Mouse (Mus musculus) myocyte (in vitro differentiated cells): ENCODE data around the gene Nupl1. TPM values are rescaled to one million over a fixed set of nuclear protein-coding genes. Genes with fewer than 3 reads are reported as not detected.

Source experiments
- H3K27me3 ChIP-seq: one replicate; pipeline ENCODE4 v1.6.1; 2011; ENCODE audit not compliant: control insufficient read depth, insufficient read depth, insufficient read length
- H3K36me3 ChIP-seq: one replicate; pipeline ENCODE4 v1.6.1; 2011; ENCODE audit not compliant: control insufficient read depth, insufficient read depth
- H3K4me2 ChIP-seq: one replicate; pipeline ENCODE4 v1.6.1; 2011; ENCODE audit warnings: low read depth, control low read depth
- H3K4me3 ChIP-seq: one replicate; pipeline ENCODE4 v1.5.1; 2011; ENCODE audit warnings: mild to moderate bottlenecking, control low read depth, moderate library complexity
- H3K79me2 ChIP-seq: one replicate; pipeline ENCODE4 v1.6.1; 2011; ENCODE audit not compliant: control insufficient read depth, insufficient read depth
- H3ac ChIP-seq: one replicate; pipeline ENCODE4 v1.6.1; 2011; ENCODE audit not compliant: control insufficient read depth, insufficient read length
- CEBPB ChIP-seq: IDR thresholded peaks from 2 replicates; pipeline ENCODE4 v1.6.1; 2011; ENCODE audit warnings: mild to moderate bottlenecking, moderate library complexity; ENCODE audit not compliant: poor library complexity, insufficient read depth, severe bottlenecking
- E2F4 ChIP-seq: IDR thresholded peaks from one replicate; pipeline ENCODE4 v1.6.1; 2011; ENCODE audit warnings: mild to moderate bottlenecking, control low read depth, moderate library complexity; ENCODE audit not compliant: insufficient read depth
- MAX ChIP-seq: IDR thresholded peaks from one replicate; pipeline ENCODE4 v1.6.1; 2011; ENCODE audit warnings: low read depth, mild to moderate bottlenecking, control low read depth
- MYOD1 ChIP-seq, 3 experiments: IDR thresholded peaks; one replicate each; pipeline ENCODE4 v1.6.1; 2011; ENCODE audit warnings: control low read depth in 2 of 3, low read depth in 2 of 3, mild to moderate bottlenecking in 2 of 3, moderate library complexity in 1 of 3; ENCODE audit not compliant: insufficient read length in 2 of 3, control insufficient read depth in 1 of 3
- MYOG ChIP-seq, 3 experiments: IDR thresholded peaks; one replicate each; pipeline ENCODE4 v1.6.1; 2011; ENCODE audit warnings: control low read depth in 2 of 3, low read depth in 2 of 3, mild to moderate bottlenecking in 2 of 3; ENCODE audit not compliant: insufficient read length in 2 of 3, control insufficient read depth in 1 of 3, insufficient read depth in 1 of 3
- POLR2A ChIP-seq: IDR thresholded peaks from one replicate; pipeline ENCODE4 v1.6.1; 2011; ENCODE audit warnings: low read depth, mild to moderate bottlenecking, control low read depth, moderate library complexity; ENCODE audit not compliant: insufficient read length
- POLR2AphosphoS2 ChIP-seq: IDR thresholded peaks from one replicate; pipeline ENCODE4 v1.6.1; 2011; ENCODE audit warnings: low read depth, control low read depth; ENCODE audit not compliant: insufficient read length
- REST ChIP-seq: IDR thresholded peaks from one replicate; pipeline ENCODE4 v1.6.1; 2011; ENCODE audit warnings: mild to moderate bottlenecking, control low read depth, moderate library complexity; ENCODE audit not compliant: insufficient read depth, insufficient read length
- SRF ChIP-seq: IDR thresholded peaks from one replicate; pipeline ENCODE4 v1.6.1; 2011; ENCODE audit warnings: low read depth; ENCODE audit not compliant: control insufficient read depth, insufficient read length
- TCF12 ChIP-seq: IDR thresholded peaks from one replicate; pipeline ENCODE4 v1.6.1; 2011; ENCODE audit warnings: mild to moderate bottlenecking, control low read depth; ENCODE audit not compliant: poor library complexity, insufficient read depth, severe bottlenecking
- TCF3 ChIP-seq: IDR thresholded peaks from one replicate; pipeline ENCODE4 v1.6.1; 2011; ENCODE audit warnings: low read depth, control low read depth; ENCODE audit not compliant: insufficient read length
- USF1 ChIP-seq: IDR thresholded peaks from one replicate; pipeline ENCODE4 v1.6.1; 2011; ENCODE audit warnings: low read depth, mild to moderate bottlenecking, control low read depth, moderate library complexity
- polyA plus RNA-seq: library from polyadenylated mRNA; unstranded; fragments of >200 nt; fragmentation: generic; extraction: Trizol; gene quantifications from one replicate; pipeline ENCODE4 v1.2.1, GENCODE M21; 2012; ENCODE audit warnings: missing spikeins

Nupl1 gene
- polyA plus RNA-seq, 1 experiment = not detected

DNA sequence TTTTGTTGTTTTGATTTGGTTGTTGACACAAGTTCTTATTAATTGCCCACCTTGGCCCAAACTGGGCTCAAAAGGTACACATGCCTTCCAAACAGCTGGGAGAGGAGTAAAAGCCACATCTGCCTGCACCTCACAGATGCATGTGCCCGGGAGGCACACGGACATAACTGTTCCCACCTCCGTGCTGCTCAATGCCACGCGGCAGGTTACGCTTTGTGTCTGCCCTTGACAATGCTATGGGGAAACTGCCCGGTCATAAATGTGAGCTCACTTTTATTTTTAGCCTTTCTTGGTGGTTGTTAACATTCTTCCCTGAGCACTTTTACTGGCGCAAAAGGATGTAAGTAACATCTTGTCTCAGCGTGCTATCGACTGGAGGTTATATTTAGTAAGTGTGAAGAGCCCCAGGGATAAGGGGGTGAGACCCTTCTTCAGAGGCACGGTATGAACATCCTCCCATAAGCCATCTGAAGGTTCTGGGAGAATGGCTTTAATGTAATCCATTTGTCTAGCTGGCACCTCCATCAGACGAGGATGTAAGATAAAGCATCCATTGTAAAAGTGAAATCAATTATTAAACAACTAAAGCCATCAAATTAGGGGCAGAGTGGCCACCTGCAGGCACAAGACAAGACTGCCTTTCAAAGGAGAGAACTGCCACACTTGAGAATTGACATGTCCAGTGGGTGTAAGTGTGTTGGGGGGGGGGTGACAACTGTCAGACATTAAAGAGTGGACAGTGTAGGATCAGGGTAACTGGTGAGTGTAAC is 78.8 kb downstream of the Nupl1 start:
- Histone ChIP-seq H3K4me3 (no peak overlapping the region), H3ac (no peak overlapping the region), H3K79me2 (no peaks in the 10 kb centered on the region), H3K4me2 (no peak overlapping the region), H3K36me3 (no peaks in the 10 kb centered on the region), H3K27me3 (peaks cover 51% of the 10 kb centered on the region)
- TF ChIP-seq POLR2A = no peak
- TF ChIP-seq CEBPB = no peak
- no peak for TF ChIP-seq SRF
- no peak for TF ChIP-seq MYOG (IDR thresholded peaks at IDR 0.05; ENCODE audit: control insufficient read depth in 1 of 3, insufficient read depth in 1 of 3, insufficient read length in 2 of 3, low read depth in 2 of 3)
- TF ChIP-seq USF1 = no peak
- no peak for TF ChIP-seq MYOD1 (IDR thresholded peaks at IDR 0.05; ENCODE audit: control insufficient read depth in 1 of 3, insufficient read length in 2 of 3, low read depth in 2 of 3)
- no peak for TF ChIP-seq POLR2AphosphoS2
- TF ChIP-seq TCF3 = no peak
- no peak for TF ChIP-seq E2F4
- TF ChIP-seq TCF12 = no peak
- no peak for TF ChIP-seq REST
- TF ChIP-seq MAX = no peak

DNA sequence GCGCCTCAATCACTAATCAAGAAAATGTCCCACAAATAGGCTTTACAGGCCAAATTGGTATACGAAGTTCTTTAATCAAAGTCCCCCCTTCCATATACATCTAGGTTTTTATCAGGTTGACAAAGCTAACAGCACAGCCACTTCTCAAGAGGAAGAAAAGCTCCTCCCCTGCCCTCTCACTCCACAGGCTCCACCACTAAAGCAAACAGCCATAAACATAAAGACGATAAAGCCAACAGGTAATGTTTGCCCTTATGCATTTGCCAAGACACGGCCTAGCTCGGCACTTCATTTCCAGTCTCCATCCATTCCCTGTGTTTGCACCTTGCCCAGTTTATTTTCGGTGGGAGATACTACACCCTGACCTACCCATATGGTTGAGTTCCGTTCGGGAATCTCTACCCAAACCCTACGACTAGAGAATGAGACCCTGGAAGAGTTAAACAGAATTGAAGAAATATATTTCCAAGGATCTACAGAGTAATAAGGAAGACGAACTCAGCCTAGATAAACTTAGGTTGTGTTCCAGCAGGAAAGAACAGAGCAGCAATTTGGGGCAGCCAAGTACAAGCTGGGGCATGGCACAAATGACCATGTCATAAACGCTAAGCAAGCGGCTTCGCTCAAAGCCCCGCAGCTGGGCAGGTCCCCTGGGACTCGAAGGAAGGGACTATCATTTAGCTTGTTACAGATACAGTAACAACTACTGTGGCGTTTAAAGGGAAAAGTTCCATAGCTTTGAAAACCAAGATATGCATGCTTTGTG is 80.2 kb downstream of the Nupl1 start:
- Histone ChIP-seq H3K4me3 (no peak overlapping the region), H3K4me2 (peak overlapping the region; percentile 10), H3K27me3 (peaks cover 36% of the 10 kb centered on the region), H3ac (no peak overlapping the region), H3K79me2 (no peaks in the 10 kb centered on the region), H3K36me3 (no peaks in the 10 kb centered on the region)
- TF ChIP-seq SRF (no peak), MYOD1 (IDR thresholded peaks at IDR 0.05; ENCODE audit: control insufficient read depth in 1 of 3, insufficient read length in 2 of 3, low read depth in 2 of 3) (no peak), E2F4 (no peak), MAX (no peak), CEBPB (no peak), REST (no peak), USF1 (no peak), TCF12 (no peak), MYOG (IDR thresholded peaks at IDR 0.05; ENCODE audit: control insufficient read depth in 1 of 3, insufficient read depth in 1 of 3, insufficient read length in 2 of 3, low read depth in 2 of 3) (no peak), POLR2AphosphoS2 (no peak), TCF3 (no peak), POLR2A (no peak)

DNA sequence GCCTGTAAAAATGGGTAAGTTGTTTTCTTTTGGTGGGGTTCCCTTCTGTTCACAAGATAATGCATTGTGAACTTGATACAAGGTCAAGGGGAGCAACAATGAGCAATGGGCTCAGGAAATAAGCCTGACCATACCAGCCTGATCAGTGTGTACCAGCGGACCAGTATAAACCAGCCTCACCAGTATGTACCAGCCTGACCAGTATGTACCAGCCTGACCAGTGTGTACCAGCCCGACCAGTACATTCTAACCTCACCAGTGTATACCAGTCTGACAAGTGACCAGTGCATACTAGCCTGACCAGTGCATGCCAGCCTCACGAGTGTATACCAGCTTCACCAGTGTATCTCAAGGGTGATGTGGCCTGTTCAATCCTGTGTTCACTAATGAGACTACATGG is 87.9 kb downstream of the Nupl1 start:
- H3K36me3 ChIP-seq = no peaks in the 10 kb centered on the region

DNA sequence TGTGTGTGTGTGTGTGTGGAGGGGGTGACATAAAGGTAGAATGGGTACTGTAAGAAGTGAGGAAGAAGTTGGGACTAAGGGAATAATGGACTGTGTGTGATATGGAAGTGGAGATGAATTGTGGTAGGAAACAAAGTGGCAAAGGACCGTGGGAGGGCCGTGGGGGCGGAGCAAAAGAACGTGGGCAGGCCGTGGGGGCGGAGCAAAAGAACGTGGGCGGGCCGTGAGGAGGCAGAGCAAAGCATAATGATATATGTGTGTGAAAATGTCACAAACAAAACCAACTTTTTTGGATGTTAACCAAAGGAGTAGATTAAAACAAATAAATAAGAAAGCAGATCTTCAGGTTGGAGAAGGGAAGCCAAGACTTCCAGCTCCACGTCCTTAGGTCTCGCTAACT is 98.9 kb downstream of the Nupl1 start:
- no peak for TF ChIP-seq USF1
- H3K4me2 ChIP-seq = no peak overlapping the region
- H3K79me2 ChIP-seq = no peaks in the 10 kb centered on the region
- H3K27me3 ChIP-seq = no peaks in the 10 kb centered on the region
- no peak overlapping the region for H3ac ChIP-seq
- no peaks in the 10 kb centered on the region for H3K36me3 ChIP-seq
- no peak overlapping the region for H3K4me3 ChIP-seq

More for the DNA sequence above, 87.9 kb downstream of the Nupl1 start:
- no peaks in the 10 kb centered on the region for H3K79me2 ChIP-seq
- no peak overlapping the region for H3K4me3 ChIP-seq
- no peak overlapping the region for H3ac ChIP-seq
- no peak for TF ChIP-seq MYOG (IDR thresholded peaks at IDR 0.05; ENCODE audit: control insufficient read depth in 1 of 3, insufficient read depth in 1 of 3, insufficient read length in 2 of 3, low read depth in 2 of 3)
- no peak for TF ChIP-seq E2F4
- TF ChIP-seq CEBPB = no peak
- TF ChIP-seq MAX = no peak
- no peak for TF ChIP-seq TCF3
- no peak for TF ChIP-seq MYOD1 (IDR thresholded peaks at IDR 0.05; ENCODE audit: control insufficient read depth in 1 of 3, insufficient read length in 2 of 3, low read depth in 2 of 3)
- no peak for TF ChIP-seq USF1
- TF ChIP-seq TCF12 = no peak
- no peak for TF ChIP-seq POLR2AphosphoS2
- TF ChIP-seq SRF = no peak
- TF ChIP-seq POLR2A = no peak
- TF ChIP-seq REST = no peak
- peaks cover 7% of the 10 kb centered on the region for H3K27me3 ChIP-seq
- H3K4me2 ChIP-seq = no peak overlapping the region
